Mouse (Mus musculus): ENCODE measurements around the gene Nlrc5. TPM values are rescaled to one million over a fixed set of nuclear protein-coding genes. Genes with fewer than 3 reads are reported as not detected.

Gene Nlrc5
- polyA plus RNA-seq, 1 experiment from 2014 or later: 0.50 TPM

DNA sequence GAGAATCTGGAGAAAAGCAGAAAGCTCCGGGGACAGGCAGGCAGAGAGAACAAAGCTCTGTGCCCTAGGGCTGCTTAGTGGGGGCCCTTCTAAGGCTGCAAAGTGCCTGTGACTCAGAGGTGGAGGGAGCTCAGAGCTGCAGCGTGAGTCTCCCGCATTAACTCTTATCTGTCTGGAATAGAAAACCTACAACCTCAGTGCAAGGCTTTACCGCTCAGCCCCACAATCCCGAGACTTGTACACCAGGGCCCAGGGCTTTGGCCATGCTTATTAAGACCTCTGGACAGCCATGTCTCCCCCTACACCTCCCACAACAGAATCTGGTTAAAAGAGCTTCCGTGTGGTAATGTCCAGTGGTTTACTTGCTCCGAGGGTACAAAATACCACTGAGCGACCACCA, 97.8 kb downstream of the Nlrc5 start:
- Histone ChIP-seq H3K9ac (ENCODE audit: low read depth, low read length) (no peak overlapping the region), H3K36me3 (ENCODE audit: control insufficient read depth, insufficient read depth) (no peaks in the 10 kb centered on the region), H3K9me3 (ENCODE audit: control insufficient read depth) (no peaks in the 10 kb centered on the region), H3K4me2 (replicated peaks; ENCODE audit: low read depth) (peak overlapping the region; percentile 98; the same call in 1 of the 2 replicates), H3K27me3 (replicated peaks; ENCODE audit: control insufficient read depth, insufficient read depth, low read length) (peaks cover 10% of the 10 kb centered on the region; the same call in 1 of the 2 replicates), H3K27ac (ENCODE audit: low read depth, low read length) (no peak overlapping the region), H3K4me1 (replicated peaks; ENCODE audit: control insufficient read depth, insufficient read depth, low read length) (no peaks in the 10 kb centered on the region), H3K4me3 (ENCODE audit: low read depth, low read length) (no peak overlapping the region)
- no peak for TF ChIP-seq CTCF (IDR thresholded peaks at IDR 0.05; ENCODE audit: low read depth)
- WGBS: 4% methylated on average over 8 of the region's 8 CpGs
- ATAC-seq: no peak

GRCm38 (mm10) chr8:94532525-94532872, 98.3 kb downstream of the Nlrc5 start:
- peaks cover 10% of the 10 kb centered on the region; the same call in 1 of the 2 replicates for H3K27me3 ChIP-seq (replicated peaks; ENCODE audit: control insufficient read depth, insufficient read depth, low read length)
- peak overlapping the region; percentile 65 for H3K4me3 ChIP-seq (ENCODE audit: low read depth, low read length)
- no peak for TF ChIP-seq CTCF (IDR thresholded peaks at IDR 0.05; ENCODE audit: low read depth)
- H3K36me3 ChIP-seq (ENCODE audit: control insufficient read depth, insufficient read depth): no peaks in the 10 kb centered on the region
- H3K4me1 ChIP-seq (replicated peaks; ENCODE audit: control insufficient read depth, insufficient read depth, low read length): no peaks in the 10 kb centered on the region
- peak overlapping the region; percentile 58 for H3K9ac ChIP-seq (ENCODE audit: low read depth, low read length)
- H3K27ac ChIP-seq (ENCODE audit: low read depth, low read length): no peak overlapping the region
- H3K4me2 ChIP-seq (replicated peaks; ENCODE audit: low read depth): peak overlapping the region; percentile 98
- H3K9me3 ChIP-seq (ENCODE audit: control insufficient read depth): no peaks in the 10 kb centered on the region
- ATAC-seq: no peak; the same call in 1 of the 2 replicates
- under 1% methylated on average over 34 of the region's 34 CpGs for WGBS

GRCm38 (mm10) chr8:94532873-94533671, 98.9 kb downstream of the Nlrc5 start, which contains the start of gene Cpne2:
Gene Cpne2, plus strand, starts transcription at chr8:94532990.
- Histone ChIP-seq H3K36me3 (ENCODE audit: control insufficient read depth, insufficient read depth) (no peaks in the 10 kb centered on the region), H3K4me2 (replicated peaks; ENCODE audit: low read depth) (peak within 1 kb of the TSS; percentile 98), H3K9ac (ENCODE audit: low read depth, low read length) (peak within 1 kb of the TSS; percentile 58), H3K9me3 (ENCODE audit: control insufficient read depth) (no peaks in the 10 kb centered on the region), H3K4me1 (replicated peaks; ENCODE audit: control insufficient read depth, insufficient read depth, low read length) (no peaks in the 10 kb centered on the region), H3K4me3 (ENCODE audit: low read depth, low read length) (peak within 1 kb of the TSS; percentile 65), H3K27ac (ENCODE audit: low read depth, low read length) (no peak within 1 kb of the TSS), H3K27me3 (replicated peaks; ENCODE audit: control insufficient read depth, insufficient read depth, low read length) (peaks cover 10% of the 10 kb centered on the region; the same call in 1 of the 2 replicates)
- TF ChIP-seq CTCF (IDR thresholded peaks at IDR 0.05; ENCODE audit: low read depth): peak; percentile 60
- WGBS: under 1% methylated on average over 69 of the region's 81 CpGs
- ATAC-seq: peak; percentile 75

- H3K36me3 ChIP-seq (ENCODE audit: control insufficient read depth, insufficient read depth): no peaks in the 10 kb centered on the region
- WGBS: 32% methylated on average over 4 of the region's 4 CpGs
- TF ChIP-seq CTCF (IDR thresholded peaks at IDR 0.05; ENCODE audit: low read depth): no peak
Measured at GRCm38 (mm10) chr8:94534612-94535011, 100.5 kb downstream of the Nlrc5 start.

DNA sequence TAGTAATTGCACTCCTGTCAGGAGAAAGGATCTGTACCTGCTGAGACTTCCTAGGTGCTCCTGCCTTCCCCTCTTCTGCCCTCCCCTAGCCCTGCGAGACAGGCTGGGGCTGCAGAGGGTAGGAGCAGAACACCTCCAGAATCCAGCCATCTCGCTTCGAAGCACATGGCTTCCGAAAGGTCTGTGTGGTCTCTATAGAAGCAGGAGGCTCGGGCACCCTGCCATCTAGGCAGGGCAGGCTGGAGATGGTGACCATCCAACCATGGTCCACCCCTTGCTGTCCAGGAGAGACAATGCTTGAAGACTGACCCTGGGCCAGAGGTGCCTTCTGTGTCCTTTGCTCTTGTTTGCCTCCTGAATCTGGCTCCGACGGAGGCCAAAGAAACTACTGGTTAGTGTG, 101.5 kb downstream of the Nlrc5 start:
- H3K4me1 ChIP-seq (replicated peaks; ENCODE audit: control insufficient read depth, insufficient read depth, low read length): no peaks in the 10 kb centered on the region
- 90% methylated on average over 7 of the region's 7 CpGs for WGBS
- no peak overlapping the region for H3K9ac ChIP-seq (ENCODE audit: low read depth, low read length)
- no peak overlapping the region for H3K4me2 ChIP-seq (replicated peaks; ENCODE audit: low read depth)
- H3K4me3 ChIP-seq (ENCODE audit: low read depth, low read length): no peak overlapping the region
- no peaks in the 10 kb centered on the region for H3K9me3 ChIP-seq (ENCODE audit: control insufficient read depth)
- no peak overlapping the region for H3K27ac ChIP-seq (ENCODE audit: low read depth, low read length)
- no peaks in the 10 kb centered on the region for H3K36me3 ChIP-seq (ENCODE audit: control insufficient read depth, insufficient read depth)
- no peak for TF ChIP-seq CTCF (IDR thresholded peaks at IDR 0.05; ENCODE audit: low read depth)
- ATAC-seq: no peak
- peaks cover 10% of the 10 kb centered on the region; the same call in 1 of the 2 replicates for H3K27me3 ChIP-seq (replicated peaks; ENCODE audit: control insufficient read depth, insufficient read depth, low read length)

More at GRCm38 (mm10) chr8:94534612-94535011, 100.5 kb downstream of the Nlrc5 start:
- H3K27ac ChIP-seq (ENCODE audit: low read depth, low read length): no peak overlapping the region
- no peaks in the 10 kb centered on the region for H3K4me1 ChIP-seq (replicated peaks; ENCODE audit: control insufficient read depth, insufficient read depth, low read length)
- H3K9ac ChIP-seq (ENCODE audit: low read depth, low read length): no peak overlapping the region
- H3K4me2 ChIP-seq (replicated peaks; ENCODE audit: low read depth): no peak overlapping the region
- peaks cover 10% of the 10 kb centered on the region; the same call in 1 of the 2 replicates for H3K27me3 ChIP-seq (replicated peaks; ENCODE audit: control insufficient read depth, insufficient read depth, low read length)
- H3K9me3 ChIP-seq (ENCODE audit: control insufficient read depth): no peaks in the 10 kb centered on the region
- no peak for ATAC-seq
- no peak overlapping the region for H3K4me3 ChIP-seq (ENCODE audit: low read depth, low read length)

DNA sequence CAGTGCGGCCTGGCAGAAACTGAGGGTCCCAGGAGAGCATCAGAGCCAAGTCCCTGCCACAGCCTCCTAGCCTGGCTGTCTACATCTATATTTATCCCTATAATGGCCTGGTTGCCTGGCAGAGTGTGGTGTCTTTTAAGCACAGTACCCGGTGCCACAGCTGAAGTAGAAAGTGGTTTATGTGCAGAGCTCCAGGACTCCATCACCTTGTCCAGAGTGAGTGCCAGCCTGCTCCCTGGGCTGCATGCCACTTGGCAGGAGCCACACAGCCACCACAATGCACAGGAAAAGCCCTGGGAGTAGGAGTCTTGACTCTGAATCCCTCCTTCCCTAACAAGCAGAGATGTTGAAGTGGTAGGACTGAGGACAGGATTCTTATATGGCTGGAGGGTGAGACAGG, 103.3 kb downstream of the Nlrc5 start:
- no peak for TF ChIP-seq CTCF (IDR thresholded peaks at IDR 0.05; ENCODE audit: low read depth)
- H3K4me3 ChIP-seq (ENCODE audit: low read depth, low read length): no peak overlapping the region
- H3K36me3 ChIP-seq (ENCODE audit: control insufficient read depth, insufficient read depth): no peaks in the 10 kb centered on the region
- no peak overlapping the region for H3K27ac ChIP-seq (ENCODE audit: low read depth, low read length)
- H3K4me2 ChIP-seq (replicated peaks; ENCODE audit: low read depth): no peak overlapping the region
- H3K4me1 ChIP-seq (replicated peaks; ENCODE audit: control insufficient read depth, insufficient read depth, low read length): no peaks in the 10 kb centered on the region
- no peak overlapping the region for H3K9ac ChIP-seq (ENCODE audit: low read depth, low read length)
- WGBS: 77% methylated on average over 2 of the region's 2 CpGs
- no peak for ATAC-seq
- no peaks in the 10 kb centered on the region for H3K9me3 ChIP-seq (ENCODE audit: control insufficient read depth)
- peaks cover 10% of the 10 kb centered on the region; the same call in 1 of the 2 replicates for H3K27me3 ChIP-seq (replicated peaks; ENCODE audit: control insufficient read depth, insufficient read depth, low read length)
